Mouse (Mus musculus): Measurements from ENCODE around the gene Gpc6. TPM values are rescaled to one million over a fixed set of nuclear protein-coding genes. Genes with fewer than 3 reads are reported as not detected.

Gene Gpc6
- polyA plus RNA-seq, 1 experiment from 2014 or later, result 20.1 TPM

DNA sequence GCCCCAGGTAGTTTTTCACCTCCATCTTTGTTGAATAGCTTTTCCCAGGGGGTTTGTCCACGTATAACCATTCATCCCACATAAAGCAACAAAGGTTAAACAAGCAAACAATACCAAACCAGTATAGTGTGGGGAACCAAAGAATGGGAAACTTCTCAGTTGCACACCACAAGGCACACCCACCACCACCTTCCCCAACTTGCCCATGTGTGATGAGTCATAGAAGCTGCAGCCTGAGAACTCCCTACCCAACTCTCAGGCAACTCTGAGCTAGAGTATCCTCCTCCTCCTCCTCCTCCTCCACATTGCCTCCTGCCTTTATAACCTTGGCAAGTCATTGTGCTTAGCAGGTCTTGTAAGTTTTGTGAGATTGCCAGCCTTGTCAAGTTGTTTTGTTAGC is 718.0 kb downstream of the Gpc6 start:
- no peak overlapping the region for H3K9ac ChIP-seq
- no peak overlapping the region for H3K4me2 ChIP-seq
- 89% methylated on average over 1 of the region's 1 CpGs for WGBS
- H3K36me3 ChIP-seq, result no peaks in the 10 kb centered on the region
- no peak for ATAC-seq (replicated peaks; ENCODE audit: insufficient number of reproducible peaks, insufficient read depth, low FRiP score, low read depth)
- peaks cover under 1% of the 10 kb centered on the region for H3K4me1 ChIP-seq (replicated peaks)
- no peak overlapping the region for H3K27ac ChIP-seq
- H3K9me3 ChIP-seq (replicated peaks), result no peaks in the 10 kb centered on the region
- 0 out of 2 replicates have a peak, but pooled peaks cover 7% of the 10 kb centered on the region for H3K27me3 ChIP-seq
- no peak overlapping the region for H3K4me3 ChIP-seq

DNA sequence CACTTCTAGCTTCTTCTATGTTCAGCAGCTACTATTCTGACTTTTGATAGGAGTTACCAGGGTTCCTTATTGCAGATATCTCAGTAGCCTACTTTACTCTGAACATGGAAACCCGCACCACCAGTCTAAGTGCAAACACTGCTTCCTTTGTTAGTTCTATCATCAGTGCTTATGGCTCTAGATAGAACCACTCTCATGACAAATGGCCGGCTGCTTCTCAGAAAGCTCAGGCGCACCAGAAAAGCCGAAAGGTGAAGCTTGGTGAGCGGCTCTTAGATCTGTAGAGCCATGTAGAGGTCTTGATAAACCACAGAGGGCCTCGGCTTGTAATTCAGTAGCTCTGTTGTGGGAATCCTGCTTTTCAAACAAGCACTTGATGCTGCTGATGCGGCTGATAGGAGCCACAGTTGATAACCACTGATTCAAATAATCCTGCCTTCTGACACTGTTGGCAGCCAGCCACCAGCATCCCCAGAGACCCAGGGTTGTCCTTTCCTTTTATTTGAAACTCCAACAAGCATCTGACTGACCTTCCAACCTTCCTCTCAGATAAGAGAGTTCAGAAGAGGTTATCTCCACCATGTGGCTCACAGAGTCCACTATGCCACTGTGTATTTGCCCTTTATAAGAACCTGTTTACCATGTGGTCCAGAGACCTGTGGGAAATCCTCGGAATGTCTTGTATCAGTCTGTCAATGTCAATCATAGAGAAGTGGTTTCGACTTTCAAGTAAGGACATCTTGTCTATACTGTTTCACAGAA is 723.3 kb downstream of the Gpc6 start:
- Histone ChIP-seq H3K9me3 (replicated peaks) (no peaks in the 10 kb centered on the region), H3K4me3 (no peak overlapping the region), H3K4me1 (replicated peaks) (peaks cover 4% of the 10 kb centered on the region), H3K27ac (no peak overlapping the region), H3K9ac (no peak overlapping the region), H3K27me3 (0 out of 2 replicates have a peak, but pooled peaks cover 7% of the 10 kb centered on the region), H3K36me3 (no peaks in the 10 kb centered on the region), H3K4me2 (no peak overlapping the region)
- no peak for ATAC-seq (replicated peaks; ENCODE audit: insufficient number of reproducible peaks, insufficient read depth, low FRiP score, low read depth)
- WGBS, result 24% methylated on average over 9 of the region's 9 CpGs

DNA sequence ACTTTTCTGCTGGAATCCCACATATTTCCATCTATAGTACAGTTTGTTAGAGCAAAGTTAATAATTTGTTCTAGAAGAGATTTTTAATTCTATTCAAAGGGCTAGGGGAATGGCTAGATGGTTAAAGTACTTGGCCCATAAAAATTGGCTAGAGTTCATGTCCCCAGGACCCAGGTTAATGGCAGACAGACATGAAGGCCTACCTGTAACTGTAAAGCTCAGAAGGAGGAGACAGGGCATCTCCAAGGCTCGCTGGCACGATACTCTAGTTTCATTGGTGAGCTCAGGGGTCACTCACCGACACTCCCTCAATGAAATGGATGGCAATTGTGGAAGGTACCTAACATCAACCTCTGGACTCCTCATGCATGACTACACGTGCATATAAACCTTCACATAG is 725.0 kb downstream of the Gpc6 start:
- Histone ChIP-seq H3K4me2 (no peak overlapping the region), H3K27ac (no peak overlapping the region), H3K4me3 (no peak overlapping the region), H3K9me3 (replicated peaks) (no peaks in the 10 kb centered on the region), H3K9ac (no peak overlapping the region), H3K4me1 (replicated peaks) (peaks cover 4% of the 10 kb centered on the region), H3K36me3 (no peaks in the 10 kb centered on the region), H3K27me3 (0 out of 2 replicates have a peak, but pooled peaks cover 7% of the 10 kb centered on the region)
- no peak for ATAC-seq (replicated peaks; ENCODE audit: insufficient number of reproducible peaks, insufficient read depth, low FRiP score, low read depth)
- 89% methylated on average over 4 of the region's 4 CpGs for WGBS

DNA sequence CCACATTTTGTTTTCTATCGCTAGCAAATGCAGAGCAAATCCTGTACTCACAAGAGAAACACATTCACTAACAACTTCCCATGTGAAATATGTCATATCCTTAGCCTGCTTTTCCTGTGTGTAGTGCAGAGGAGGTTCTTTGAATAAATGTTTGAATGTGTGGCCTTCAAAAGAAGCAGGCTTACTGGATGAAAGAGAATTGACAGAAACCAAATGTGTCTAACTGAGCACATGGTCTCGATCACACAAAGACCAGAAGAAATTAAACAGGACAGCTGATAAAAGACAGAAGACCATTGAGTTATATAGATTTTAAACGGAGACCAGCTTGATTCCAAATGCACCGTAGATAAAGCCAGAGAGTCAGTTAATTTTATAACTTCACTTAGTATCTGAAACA is 726.2 kb downstream of the Gpc6 start:
- no peak for ATAC-seq (replicated peaks; ENCODE audit: insufficient number of reproducible peaks, insufficient read depth, low FRiP score, low read depth)

DNA sequence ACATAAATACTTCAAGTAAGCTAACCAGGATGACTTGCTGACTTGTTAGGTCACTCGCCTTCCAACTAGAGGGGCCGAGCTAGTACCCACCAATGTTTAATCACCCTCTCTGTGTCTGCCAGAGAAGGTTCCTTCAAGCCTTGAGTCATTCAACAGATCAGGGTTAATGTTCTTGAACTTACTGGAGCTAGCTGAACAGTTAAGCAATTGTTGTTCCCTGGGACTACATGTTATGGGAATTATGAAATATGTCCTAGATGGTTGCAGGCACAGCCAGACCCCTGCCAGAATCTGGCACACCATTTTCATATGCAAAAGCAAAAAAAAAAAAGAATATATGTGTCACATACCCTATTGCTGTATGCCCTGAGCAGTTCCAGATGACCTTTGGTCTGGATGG is 726.8 kb downstream of the Gpc6 start:
- no peak overlapping the region for H3K27ac ChIP-seq
- H3K4me2 ChIP-seq, result no peak overlapping the region
- ATAC-seq (replicated peaks; ENCODE audit: insufficient number of reproducible peaks, insufficient read depth, low FRiP score, low read depth), result no peak
- H3K4me1 ChIP-seq (replicated peaks), result peaks cover 4% of the 10 kb centered on the region
- 74% methylated on average over 2 of the region's 2 CpGs for WGBS
- no peak overlapping the region for H3K4me3 ChIP-seq
- H3K36me3 ChIP-seq, result no peaks in the 10 kb centered on the region
- no peaks in the 10 kb centered on the region for H3K9me3 ChIP-seq (replicated peaks)
- H3K9ac ChIP-seq, result no peak overlapping the region
- H3K27me3 ChIP-seq, result no peaks in the 10 kb centered on the region

More for the DNA sequence above, 726.2 kb downstream of the Gpc6 start:
- Histone ChIP-seq H3K9me3 (replicated peaks) (no peaks in the 10 kb centered on the region), H3K36me3 (no peaks in the 10 kb centered on the region), H3K9ac (no peak overlapping the region), H3K4me1 (replicated peaks) (peaks cover 4% of the 10 kb centered on the region), H3K27ac (no peak overlapping the region), H3K4me3 (no peak overlapping the region), H3K27me3 (0 out of 2 replicates have a peak, but pooled peaks cover 1% of the 10 kb centered on the region), H3K4me2 (no peak overlapping the region)
- WGBS, result 45% methylated on average over 4 of the region's 4 CpGs

DNA sequence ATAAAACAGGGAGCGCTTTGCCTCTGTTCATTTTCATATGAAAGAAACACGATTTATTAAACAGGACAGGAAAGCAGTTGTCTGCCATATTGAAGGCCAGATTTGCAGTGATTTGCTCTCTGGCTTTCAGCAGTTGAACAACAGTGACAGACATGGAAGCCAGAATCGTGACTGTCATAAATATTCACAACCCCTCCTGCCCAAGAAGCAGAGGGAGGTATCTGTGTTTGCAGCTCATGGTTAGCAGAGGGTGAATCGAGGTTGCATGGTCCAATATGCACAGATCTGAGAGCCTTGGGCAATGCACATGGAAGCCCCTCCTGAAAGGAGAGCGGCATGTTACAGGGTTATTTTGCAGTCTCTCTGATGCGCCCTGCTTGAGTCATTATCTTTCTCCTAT is 730.3 kb downstream of the Gpc6 start:
- Histone ChIP-seq H3K9me3 (replicated peaks) (no peaks in the 10 kb centered on the region), H3K36me3 (no peaks in the 10 kb centered on the region), H3K27ac (no peak overlapping the region), H3K4me2 (no peak overlapping the region), H3K9ac (no peak overlapping the region), H3K27me3 (no peaks in the 10 kb centered on the region), H3K4me1 (replicated peaks) (no peaks in the 10 kb centered on the region), H3K4me3 (no peak overlapping the region)
- WGBS, result 83% methylated on average over 6 of the region's 6 CpGs
- ATAC-seq (replicated peaks; ENCODE audit: insufficient number of reproducible peaks, insufficient read depth, low FRiP score, low read depth), result no peak

DNA sequence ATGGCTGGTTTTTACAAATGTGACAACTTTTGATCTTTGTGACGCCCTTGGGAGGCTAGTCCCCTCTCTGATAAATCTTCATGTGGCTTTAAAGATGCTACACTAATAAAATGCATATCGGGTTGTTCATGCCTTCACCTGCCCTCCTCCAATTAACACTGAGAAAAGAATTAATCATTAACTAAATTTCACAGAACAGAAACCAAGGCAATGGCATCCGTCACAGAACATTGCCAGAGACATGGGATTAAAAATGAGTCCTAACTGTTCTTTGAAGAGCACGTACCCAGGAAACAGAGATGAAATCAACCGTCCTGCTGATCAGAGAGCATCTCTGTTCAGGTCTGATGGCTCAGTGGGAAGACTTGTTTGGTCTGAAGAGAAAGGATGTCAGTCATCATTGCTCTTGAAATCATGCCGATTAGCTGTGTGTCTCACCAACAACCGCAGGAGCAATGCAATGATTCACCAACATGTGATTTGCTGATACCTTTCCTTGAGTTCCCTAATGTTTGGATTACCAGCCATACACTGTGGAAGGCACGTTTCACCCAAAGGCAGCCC is 734.2 kb downstream of the Gpc6 start:
- ATAC-seq (replicated peaks; ENCODE audit: insufficient number of reproducible peaks, insufficient read depth, low FRiP score, low read depth), result no peak
- Histone ChIP-seq H3K9ac (no peak overlapping the region), H3K9me3 (replicated peaks) (no peaks in the 10 kb centered on the region), H3K27ac (no peak overlapping the region), H3K27me3 (no peaks in the 10 kb centered on the region), H3K4me2 (no peak overlapping the region), H3K4me1 (replicated peaks) (no peaks in the 10 kb centered on the region), H3K4me3 (no peak overlapping the region), H3K36me3 (no peaks in the 10 kb centered on the region)
- WGBS, result 84% methylated on average over 8 of the region's 8 CpGs

DNA sequence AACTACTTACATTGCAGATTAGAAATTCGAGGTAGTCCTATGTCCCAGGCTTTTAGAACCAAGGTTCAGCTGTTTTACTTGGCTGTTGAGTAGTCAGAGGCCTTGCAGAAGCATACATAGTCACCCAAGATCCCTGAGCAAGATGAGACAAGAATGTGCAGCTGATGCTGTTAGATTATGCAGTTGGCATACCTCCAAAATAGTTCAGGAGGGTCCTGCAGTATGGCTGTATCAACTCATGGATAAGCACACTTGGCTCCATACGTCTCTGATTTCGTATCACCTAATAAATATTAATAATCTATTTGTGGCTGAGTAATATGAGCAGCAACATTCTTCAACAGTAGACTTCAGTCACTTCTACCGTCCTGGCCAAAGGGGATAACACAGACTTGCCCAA is 737.1 kb downstream of the Gpc6 start:
- Histone ChIP-seq H3K4me2 (no peak overlapping the region), H3K4me3 (no peak overlapping the region), H3K4me1 (replicated peaks) (no peaks in the 10 kb centered on the region; the same call in 1 of the 2 replicates), H3K27ac (no peak overlapping the region), H3K9ac (no peak overlapping the region), H3K9me3 (replicated peaks) (no peaks in the 10 kb centered on the region), H3K27me3 (no peaks in the 10 kb centered on the region), H3K36me3 (no peaks in the 10 kb centered on the region)
- WGBS, result 76% methylated on average over 4 of the region's 4 CpGs
- ATAC-seq (replicated peaks; ENCODE audit: insufficient number of reproducible peaks, insufficient read depth, low FRiP score, low read depth), result no peak

DNA sequence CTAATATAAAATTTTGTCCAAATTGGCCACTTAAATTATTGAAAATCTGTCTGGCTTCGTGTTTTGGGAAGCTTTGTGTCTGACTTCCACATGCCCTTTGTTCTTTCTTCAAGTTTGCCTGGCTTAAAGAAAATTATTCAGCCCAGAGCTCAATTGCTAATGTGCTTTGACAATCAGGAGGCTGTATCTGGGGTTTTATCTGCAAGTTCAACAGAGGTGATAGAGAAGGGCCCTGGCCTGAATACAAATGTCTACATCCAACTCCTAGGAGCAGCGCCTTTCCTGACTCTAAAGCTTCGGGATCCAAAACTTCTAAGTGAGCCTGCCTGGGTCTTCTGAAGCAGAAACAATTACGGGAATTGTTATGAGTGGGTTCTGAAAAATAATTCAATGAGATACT is 739.7 kb downstream of the Gpc6 start:
- Histone ChIP-seq H3K36me3 (no peaks in the 10 kb centered on the region), H3K27ac (no peak overlapping the region), H3K4me2 (no peak overlapping the region), H3K9ac (no peak overlapping the region), H3K27me3 (no peaks in the 10 kb centered on the region), H3K9me3 (replicated peaks) (no peaks in the 10 kb centered on the region), H3K4me3 (no peak overlapping the region), H3K4me1 (replicated peaks) (no peaks in the 10 kb centered on the region; the same call in 1 of the 2 replicates)
- ATAC-seq (replicated peaks; ENCODE audit: insufficient number of reproducible peaks, insufficient read depth, low FRiP score, low read depth), result no peak
- WGBS, result 86% methylated on average over 4 of the region's 4 CpGs

DNA sequence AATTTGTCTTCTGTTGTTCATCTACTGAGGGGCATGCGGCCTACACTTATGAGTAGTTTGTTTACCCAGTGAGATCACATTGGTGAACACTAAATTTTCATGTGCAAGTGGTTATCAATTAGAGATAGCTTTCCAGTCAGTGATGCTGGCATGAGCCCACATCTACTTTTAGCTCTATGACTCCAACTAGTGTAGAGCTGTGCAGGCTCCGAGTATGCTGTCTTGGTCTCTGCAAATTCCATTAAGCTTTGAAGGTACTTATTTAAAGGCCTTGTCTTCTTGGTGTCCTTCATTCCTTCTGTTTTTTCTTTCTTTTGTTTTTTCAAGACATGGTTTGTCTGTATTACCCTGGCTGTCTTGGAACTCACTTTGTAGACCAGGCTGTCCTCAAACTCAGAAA is 741.0 kb downstream of the Gpc6 start:
- H3K4me3 ChIP-seq, result no peak overlapping the region
- no peaks in the 10 kb centered on the region; the same call in 1 of the 2 replicates for H3K4me1 ChIP-seq (replicated peaks)
- WGBS, result 50% methylated on average over 2 of the region's 2 CpGs
- H3K27me3 ChIP-seq, result no peaks in the 10 kb centered on the region
- no peaks in the 10 kb centered on the region for H3K9me3 ChIP-seq (replicated peaks)
- no peak overlapping the region for H3K4me2 ChIP-seq
- H3K36me3 ChIP-seq, result no peaks in the 10 kb centered on the region
- H3K9ac ChIP-seq, result no peak overlapping the region
- H3K27ac ChIP-seq, result no peak overlapping the region
- no peak for ATAC-seq (replicated peaks; ENCODE audit: insufficient number of reproducible peaks, insufficient read depth, low FRiP score, low read depth)

DNA sequence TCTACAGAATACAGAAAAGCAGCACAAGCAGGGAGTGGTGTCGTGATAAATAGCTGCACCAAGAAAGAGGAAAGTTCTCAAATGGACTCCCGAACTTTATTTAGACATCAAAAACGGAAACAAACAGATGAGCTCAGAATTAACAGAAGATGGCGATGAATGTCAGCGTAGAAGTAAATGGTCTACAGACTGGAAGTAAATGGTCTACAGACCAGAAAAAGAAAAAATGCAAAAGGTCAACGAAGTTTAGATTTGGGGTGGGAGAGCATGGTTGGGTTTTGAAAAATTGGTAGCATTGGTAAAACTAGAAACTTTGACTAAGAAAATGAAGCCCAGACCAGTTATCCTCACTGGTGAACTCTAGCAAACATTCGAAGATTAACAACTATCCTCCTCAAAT is 748.4 kb downstream of the Gpc6 start:
- no peak overlapping the region for H3K27ac ChIP-seq
- H3K9me3 ChIP-seq (replicated peaks), result no peaks in the 10 kb centered on the region
- H3K4me3 ChIP-seq, result no peak overlapping the region
- H3K4me1 ChIP-seq (replicated peaks), result no peaks in the 10 kb centered on the region
- H3K36me3 ChIP-seq, result no peaks in the 10 kb centered on the region
- no peak overlapping the region for H3K4me2 ChIP-seq
- no peak overlapping the region for H3K9ac ChIP-seq
- no peak for ATAC-seq (replicated peaks; ENCODE audit: insufficient number of reproducible peaks, insufficient read depth, low FRiP score, low read depth)
- no peaks in the 10 kb centered on the region for H3K27me3 ChIP-seq
- 88% methylated on average over 7 of the region's 7 CpGs for WGBS

DNA sequence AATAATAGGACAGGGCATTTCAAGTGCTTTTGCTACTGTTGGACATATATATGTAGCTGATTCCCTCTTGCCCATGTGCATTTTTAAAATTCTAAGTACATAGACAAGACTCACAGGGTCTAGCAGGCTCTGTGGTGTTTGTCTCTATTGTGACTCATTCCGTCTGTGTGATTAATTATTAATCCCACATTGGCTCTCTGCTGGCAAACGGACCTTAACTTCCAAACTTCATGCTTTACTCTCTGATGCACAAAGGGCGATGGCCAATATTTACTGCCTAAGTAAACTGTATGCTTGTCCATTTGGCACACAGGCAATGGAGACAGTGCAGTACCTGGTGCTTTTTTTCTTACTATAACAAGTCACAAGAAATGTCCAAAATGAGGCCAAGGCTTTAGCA is 749.4 kb downstream of the Gpc6 start:
- Histone ChIP-seq H3K4me2 (no peak overlapping the region), H3K4me1 (replicated peaks) (no peaks in the 10 kb centered on the region), H3K4me3 (no peak overlapping the region), H3K27me3 (no peaks in the 10 kb centered on the region), H3K36me3 (no peaks in the 10 kb centered on the region), H3K9me3 (replicated peaks) (no peaks in the 10 kb centered on the region), H3K9ac (no peak overlapping the region), H3K27ac (no peak overlapping the region)
- 76% methylated on average over 3 of the region's 3 CpGs for WGBS
- ATAC-seq (replicated peaks; ENCODE audit: insufficient number of reproducible peaks, insufficient read depth, low FRiP score, low read depth), result no peak
